In the genomic region with DNA sequence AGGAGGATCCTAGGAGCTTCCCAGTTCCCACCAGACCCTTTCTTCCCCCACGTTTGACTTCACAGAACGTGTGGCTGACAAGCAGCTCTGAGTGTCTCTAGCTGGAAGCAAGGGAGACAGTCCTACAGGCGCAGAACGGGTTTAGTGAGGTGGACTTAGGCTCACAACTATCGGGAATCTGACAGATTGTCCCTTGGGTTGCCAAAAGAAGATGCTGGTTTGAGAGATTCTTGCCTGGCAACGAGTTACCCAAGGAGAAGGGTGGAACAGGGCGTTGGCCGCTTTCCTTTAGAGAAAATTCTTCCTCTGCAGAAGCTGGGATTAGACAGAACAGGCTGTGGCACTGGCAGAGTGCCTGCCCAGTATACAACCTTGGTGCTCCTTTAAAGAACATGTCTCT, we compare ENCODE assay signal across 7 mouse cellular contexts. TPM values are rescaled to one million over a fixed set of nuclear protein-coding genes. Genes with fewer than 3 reads are reported as not detected.
A peak's percentile ranks its signal among the peaks of the same experiment; 100 is the strongest.
DNase-seq lines count a peak whose midpoint lies in the region; ATAC-seq and TF ChIP-seq lines count a peak whose summit lies in the region.

No protein-coding gene starts in this region.

- intact Hi-C loops in left cerebral cortex, postnatal 36 days (cut with DNase I) = loop anchor here (1.0 to 5.0 kb wide), 2 partner anchors 12 to 52 kb away; partner anchors contain the start of gene Sptbn2

- H3K4me1 ChIP-seq in lung, embryonic 14.5 days (ENCODE audit: insufficient read depth) = no peaks in the 10 kb centered on the region
- H3K4me1 ChIP-seq in forebrain, embryonic 10.5 days = peaks cover 27% of the 10 kb centered on the region
- 0 out of 2 replicates have a peak, but pooled peaks cover 7% of the 10 kb centered on the region for H3K4me1 ChIP-seq in stomach, embryonic 16.5 days (ENCODE audit: control insufficient read depth, insufficient read depth, low read length)

- H3K27ac ChIP-seq in lung, embryonic 14.5 days (ENCODE audit: low read depth) = no peak overlapping the region
- no peak overlapping the region for H3K27ac ChIP-seq in forebrain, embryonic 10.5 days
- no peak overlapping the region for H3K27ac ChIP-seq in stomach, embryonic 16.5 days (ENCODE audit: low read length)

- H3K27me3 ChIP-seq in lung, embryonic 14.5 days (ENCODE audit: insufficient read depth, low read length) = peaks cover 41% of the 10 kb centered on the region
- peaks cover 74% of the 10 kb centered on the region for H3K27me3 ChIP-seq in forebrain, embryonic 10.5 days (ENCODE audit: poor library complexity, severe bottlenecking)
- H3K27me3 ChIP-seq in stomach, embryonic 16.5 days (ENCODE audit: control insufficient read depth, insufficient read depth, low read length) = peaks cover 17% of the 10 kb centered on the region

- no peak overlapping the region for H3K4me3 ChIP-seq in lung, embryonic 14.5 days (ENCODE audit: low read depth, low read length)
- H3K4me3 ChIP-seq in forebrain, embryonic 10.5 days = peak overlapping the region; percentile 68
- no peak overlapping the region for H3K4me3 ChIP-seq in stomach, embryonic 16.5 days (replicated peaks; ENCODE audit: low read length)

- DNase-seq in lung, embryonic 14.5 days = no peak
- no peak for DNase-seq in lung, postnatal 36 days
- DNase-seq in forebrain, embryonic 10.5 days (ENCODE audit: extremely low spot score, low spot score) = no peak
- peak; percentile 52 to 67 for DNase-seq in left cerebral cortex, postnatal 36 days (ENCODE audit: low spot score in 2 of 2)
- DNase-seq in embryo, embryonic 9.5 days (ENCODE audit: extremely low spot score) = no peak
- DNase-seq in retina, postnatal 1 day = no peak

- H3K4me2 ChIP-seq in lung, embryonic 14.5 days = peak overlapping the region; percentile 77
- H3K4me2 ChIP-seq in stomach, embryonic 16.5 days (ENCODE audit: low read depth, low read length) = peak overlapping the region; percentile 80

- WGBS in lung, embryonic 14.5 days = 33% methylated on average over 8 of the region's 8 CpGs
- 38% methylated on average over 8 of the region's 8 CpGs for WGBS in forebrain, embryonic 10.5 days
- WGBS in stomach, embryonic 16.5 days = 35% methylated on average over 8 of the region's 8 CpGs

- no peak for TF ChIP-seq CTCF in lung, embryonic 14.5 days (IDR thresholded peaks at IDR 0.05; ENCODE audit: low read depth)

- H3K9ac ChIP-seq in lung, embryonic 14.5 days = no peak overlapping the region
- no peak overlapping the region; the same call in 1 of the 2 replicates for H3K9ac ChIP-seq in stomach, embryonic 16.5 days (ENCODE audit: low read length)

- ATAC-seq in lung, embryonic 14.5 days (ENCODE audit: insufficient read depth) = no peak
- ATAC-seq in stomach, embryonic 16.5 days (ENCODE audit: insufficient read depth, low FRiP score) = no peak

- no peaks in the 10 kb centered on the region for H3K36me3 ChIP-seq in lung, embryonic 14.5 days (ENCODE audit: insufficient read depth)
- H3K36me3 ChIP-seq in forebrain, embryonic 10.5 days (replicated peaks) = no peaks in the 10 kb centered on the region
- H3K36me3 ChIP-seq in stomach, embryonic 16.5 days (ENCODE audit: control insufficient read depth, insufficient read depth, low read length) = no peaks in the 10 kb centered on the region

- H3K9me3 ChIP-seq in lung, embryonic 14.5 days (ENCODE audit: low read depth, low read length) = no peaks in the 10 kb centered on the region
- H3K9me3 ChIP-seq in forebrain, embryonic 10.5 days = peaks cover 5% of the 10 kb centered on the region
- H3K9me3 ChIP-seq in stomach, embryonic 16.5 days (replicated peaks; ENCODE audit: control insufficient read depth, low read length) = no peaks in the 10 kb centered on the region

RNA-seq across cellular contexts. Expression of gene Gm960, which starts 0.4 kb away (rescaled TPM):
- polyA plus RNA-seq in lung, embryonic 14.5 days (2014; fragmentation: Nextera tagmentation; extraction: Ambion mirVana) = 2.3 and 2.9 TPM in 2 replicates
- 2.2 and 3.0 TPM in 2 replicates for polyA plus RNA-seq in forebrain, embryonic 10.5 days (2016; fragmentation: Nextera tagmentation; extraction: Ambion mirVana)
- 1 to 10 TPM; 1.4 to 2.3 TPM for total RNA-seq in left cerebral cortex, postnatal 36 days (2021)
- 1.2 and 3.0 TPM in 2 replicates for polyA plus RNA-seq in stomach, embryonic 16.5 days (2015; fragmentation: Nextera tagmentation; extraction: Ambion mirVana)

RNA-seq across cellular contexts. Expression of gene Sptbn2, which starts 12.1 kb away (rescaled TPM):
- polyA plus RNA-seq in lung, embryonic 14.5 days (2014; fragmentation: Nextera tagmentation; extraction: Ambion mirVana) = 1.3 and 1.4 TPM in 2 replicates
- 6.6 and 8.3 TPM in 2 replicates for polyA plus RNA-seq in forebrain, embryonic 10.5 days (2016; fragmentation: Nextera tagmentation; extraction: Ambion mirVana)
- total RNA-seq in left cerebral cortex, postnatal 36 days (2021) = 100 to 1,000 TPM; 587 to 665 TPM
- 4.7 and 5.5 TPM in 2 replicates for polyA plus RNA-seq in stomach, embryonic 16.5 days (2015; fragmentation: Nextera tagmentation; extraction: Ambion mirVana)

RNA-seq across cellular contexts. Expression of gene Rbm4b, which starts 57.4 kb away (rescaled TPM):
- polyA plus RNA-seq in lung, embryonic 14.5 days (2014; fragmentation: Nextera tagmentation; extraction: Ambion mirVana) = 54.4 and 65.1 TPM in 2 replicates
- 104 and 106 TPM in 2 replicates for polyA plus RNA-seq in forebrain, embryonic 10.5 days (2016; fragmentation: Nextera tagmentation; extraction: Ambion mirVana)
- total RNA-seq in left cerebral cortex, postnatal 36 days (2021) = 10 to 100 TPM; 16.6 to 18.0 TPM
- polyA plus RNA-seq in stomach, embryonic 16.5 days (2015; fragmentation: Nextera tagmentation; extraction: Ambion mirVana) = 50.3 and 54.8 TPM in 2 replicates

Comparison
In these comparisons a context has a peak if more than half of its experiments do, and no peak if none do; other contexts are left out.
1. DNase-seq: peak in left cerebral cortex, postnatal 36 days (2 of 2); none in lung, embryonic 14.5 days (single experiment), lung, postnatal 36 days (single experiment), forebrain, embryonic 10.5 days (single experiment), embryo, embryonic 9.5 days (single experiment) and retina, postnatal 1 day (single experiment).